14 mouse cellular contexts compared by ENCODE assay signal in genomic region chr11:5732401-5732800, GRCm38 (mm10). TPM values are rescaled to one million over a fixed set of nuclear protein-coding genes. Genes with fewer than 3 reads are reported as not detected.
DNase-seq lines count a peak whose midpoint lies in the region; ATAC-seq and TF ChIP-seq lines count a peak whose summit lies in the region.
"Had no signal": no experiment of that assay in that cellular context is flagged by ENCODE, and none has a peak within 500 bp of the region (broad histone marks: within the 10 kb centered on the region; RNA-seq: fewer than 3 reads in every experiment).

No protein-coding gene starts in this region.

- H3K4me1 ChIP-seq in hindbrain, embryonic 11.5 days (replicated peaks; ENCODE audit: control insufficient read depth, insufficient read depth, low read length), result no peaks in the 10 kb centered on the region
- H3K4me1 ChIP-seq in kidney, adult 2 months (ENCODE audit: control insufficient read depth, insufficient read depth, low read length), result peaks cover 13% of the 10 kb centered on the region

- H3ac ChIP-seq in myocyte (ENCODE audit: control insufficient read depth, insufficient read length), result no peak overlapping the region

- peaks cover 91% of the 10 kb centered on the region for H3K79me2 ChIP-seq in myocyte (ENCODE audit: control insufficient read depth, insufficient read depth)

- H3K27me3 ChIP-seq in hindbrain, embryonic 11.5 days (ENCODE audit: control insufficient read depth, insufficient read depth, low read length), result no peaks in the 10 kb centered on the region
- H3K27me3 ChIP-seq in myocyte (ENCODE audit: control insufficient read depth, insufficient read depth, insufficient read length), result no peaks in the 10 kb centered on the region
- no peaks in the 10 kb centered on the region for H3K27me3 ChIP-seq in kidney, adult 2 months (replicated peaks; ENCODE audit: control insufficient read depth, insufficient read depth, low read length)
- H3K27me3 ChIP-seq: lung, embryonic 15.5 days had no signal

- H3K36me3 ChIP-seq in hindbrain, embryonic 11.5 days (ENCODE audit: control insufficient read depth, insufficient read depth, low read length), result no peaks in the 10 kb centered on the region
- H3K36me3 ChIP-seq in myocyte (ENCODE audit: control insufficient read depth, insufficient read depth), result no peaks in the 10 kb centered on the region
- no peaks in the 10 kb centered on the region for H3K36me3 ChIP-seq in kidney, adult 2 months (ENCODE audit: control insufficient read depth, insufficient read depth, low read length)
- H3K36me3 ChIP-seq: lung, embryonic 15.5 days had no signal

- no peak for TF ChIP-seq CTCF in layer of hippocampus, adult 2 months (conservative IDR thresholded peaks at IDR 0.05)
- TF ChIP-seq CTCF in kidney, adult 2 months (conservative IDR thresholded peaks at IDR 0.05; ENCODE audit: insufficient read depth, insufficient read length, low read depth, low read length), result no peak

- H3K27ac ChIP-seq in layer of hippocampus, adult 2 months, result 0 out of 2 replicates have a peak overlapping the region, but pooled peaks have one; percentile 10
- H3K27ac ChIP-seq in hindbrain, embryonic 11.5 days (ENCODE audit: low read depth, low read length), result peak overlapping the region; percentile 33; the same call in 1 of the 2 replicates
- no peak overlapping the region for H3K27ac ChIP-seq in kidney, adult 2 months (ENCODE audit: insufficient read depth, low read depth, low read length)
- H3K27ac ChIP-seq: lung, embryonic 15.5 days had no signal

- no peak overlapping the region for H3K4me3 ChIP-seq in layer of hippocampus, adult 2 months
- no peak overlapping the region for H3K4me3 ChIP-seq in hindbrain, embryonic 11.5 days (ENCODE audit: low read depth, low read length)
- no peak overlapping the region for H3K4me3 ChIP-seq in myocyte
- no peak overlapping the region for H3K4me3 ChIP-seq in kidney, adult 2 months (ENCODE audit: insufficient read depth, low read depth, low read length)
- H3K4me3 ChIP-seq: lung, embryonic 15.5 days had no signal

- peak; percentile 6 for DNase-seq in adrenal gland, postnatal 14 days
- DNase-seq in adrenal gland, adult 8-10 months, result no peak
- DNase-seq in layer of hippocampus, adult 2 months (ENCODE audit: low spot score in 2 of 2), result no peak
- DNase-seq in layer of hippocampus, adult 18-20 months (ENCODE audit: low spot score in 2 of 2), result no peak
- no peak for DNase-seq in hindbrain, embryonic 11.5 days (ENCODE audit: low spot score)
- DNase-seq in kidney, adult 2 months, result no peak
- DNase-seq in right cerebral cortex, postnatal 36 days (ENCODE audit: low spot score in 2 of 2), result no peak
- DNase-seq: adrenal gland, postnatal 25 days; cerebellum, adult 11-12 months; forebrain, postnatal 0 days; kidney, adult 8-10 months; liver had no signal

- no peaks in the 10 kb centered on the region for H3K9me3 ChIP-seq in hindbrain, embryonic 11.5 days (ENCODE audit: control insufficient read depth, low read length)
- H3K9me3 ChIP-seq: lung, embryonic 15.5 days had no signal

- TF ChIP-seq POLR2A in myocyte (IDR thresholded peaks at IDR 0.05; ENCODE audit: insufficient read length, low read depth), result peak; percentile 21
- no peak for TF ChIP-seq POLR2A in kidney, adult 2 months (IDR thresholded peaks at IDR 0.05; ENCODE audit: low read depth, low read length)

- no peak overlapping the region for H3K4me2 ChIP-seq in hindbrain, embryonic 11.5 days (replicated peaks; ENCODE audit: low read depth, low read length)
- peak overlapping the region; percentile 37 for H3K4me2 ChIP-seq in myocyte (ENCODE audit: low read depth)
- H3K4me2 ChIP-seq: lung, embryonic 15.5 days had no signal

- ATAC-seq in hindbrain, embryonic 11.5 days (ENCODE audit: low FRiP score), result no peak
- ATAC-seq: forebrain, postnatal 0 days had no signal

- H3K9ac ChIP-seq in hindbrain, embryonic 11.5 days (ENCODE audit: low read depth, low read length), result no peak overlapping the region
- H3K9ac ChIP-seq: forebrain, postnatal 0 days; lung, embryonic 15.5 days had no signal

- WGBS in hindbrain, embryonic 11.5 days, result 80% methylated on average over 5 of the region's 5 CpGs
- 64% methylated on average over 5 of the region's 5 CpGs for WGBS in kidney, adult 2 months

TF ChIP-seq in myocyte, 11 proteins besides CTCF, POLR2A, EP300 and RAD21:
- TF ChIP-seq MYOG (IDR thresholded peaks at IDR 0.05; ENCODE audit: control insufficient read depth in 1 of 3, insufficient read depth in 1 of 3, insufficient read length in 2 of 3, low read depth in 2 of 3), result peak; percentile 96 to 98 (median 96)
- TF ChIP-seq REST (IDR thresholded peaks at IDR 0.05; ENCODE audit: insufficient read depth, insufficient read length), result no peak
- TF ChIP-seq POLR2AphosphoS2 (IDR thresholded peaks at IDR 0.05; ENCODE audit: insufficient read length, low read depth), result no peak
- no peak for TF ChIP-seq MAX (IDR thresholded peaks at IDR 0.05; ENCODE audit: low read depth)
- TF ChIP-seq TCF12 (IDR thresholded peaks at IDR 0.05; ENCODE audit: insufficient read depth, poor library complexity, severe bottlenecking), result peak; percentile 67
- peak; percentile 58 to 98 (median 96) for TF ChIP-seq MYOD1 (IDR thresholded peaks at IDR 0.05; ENCODE audit: control insufficient read depth in 1 of 3, insufficient read length in 2 of 3, low read depth in 2 of 3)
- no peak for TF ChIP-seq SRF (IDR thresholded peaks at IDR 0.05; ENCODE audit: control insufficient read depth, insufficient read length, low read depth)
- no peak for TF ChIP-seq E2F4 (IDR thresholded peaks at IDR 0.05; ENCODE audit: insufficient read depth)
- no peak for TF ChIP-seq USF1 (IDR thresholded peaks at IDR 0.05; ENCODE audit: low read depth)
- peak; percentile 88 for TF ChIP-seq TCF3 (IDR thresholded peaks at IDR 0.05; ENCODE audit: insufficient read length, low read depth)
- no peak for TF ChIP-seq CEBPB (IDR thresholded peaks at IDR 0.05; ENCODE audit: insufficient read depth, poor library complexity, severe bottlenecking)

RNA-seq across cellular contexts. Expression of gene Mrps24, which starts 16.9 kb away (rescaled TPM):
- total RNA-seq in adrenal gland, postnatal 14 days (2021), result 148 and 152 TPM in 2 replicates
- 100 to 1,000 TPM; 102 to 222 (median 154) TPM for total RNA-seq in adrenal gland, adult 8-10 months (2022)
- 10 to 100 TPM; 57.3 to 61.4 TPM for total RNA-seq in layer of hippocampus, adult 2 months (2021)
- total RNA-seq in layer of hippocampus, adult 18-20 months (2021), result 10 to 100 TPM; 65.6 to 69.6 TPM
- 164 and 170 TPM in 2 replicates for polyA plus RNA-seq in hindbrain, embryonic 11.5 days (2014; fragmentation: Nextera tagmentation; extraction: Ambion mirVana)
- 139 TPM for polyA plus RNA-seq in myocyte (2012; fragmentation: generic; extraction: Trizol)
- 272 and 323 TPM in 2 replicates for polyA plus RNA-seq in kidney, adult 2 months (2012; rRNA removed)

RNA-seq across cellular contexts. Expression of gene Urgcp, which starts 29.8 kb away (rescaled TPM):
- 56.0 and 56.9 TPM in 2 replicates for total RNA-seq in adrenal gland, postnatal 14 days (2021)
- total RNA-seq in adrenal gland, adult 8-10 months (2022), result 10 to 100 TPM; 63.6 to 83.8 (median 65.6) TPM
- 10 to 100 TPM; 65.3 to 67.2 TPM for total RNA-seq in layer of hippocampus, adult 2 months (2021)
- 10 to 100 TPM; 74.4 to 80.6 TPM for total RNA-seq in layer of hippocampus, adult 18-20 months (2021)
- 8.4 and 9.6 TPM in 2 replicates for polyA plus RNA-seq in hindbrain, embryonic 11.5 days (2014; fragmentation: Nextera tagmentation; extraction: Ambion mirVana)
- 21.3 TPM for polyA plus RNA-seq in myocyte (2012; fragmentation: generic; extraction: Trizol)
- 31.5 and 32.2 TPM in 2 replicates for polyA plus RNA-seq in kidney, adult 2 months (2012; rRNA removed)

RNA-seq across cellular contexts. Expression of gene Dbnl, which starts 55.9 kb away (rescaled TPM):
- total RNA-seq in adrenal gland, postnatal 14 days (2021), result 51.7 and 62.9 TPM in 2 replicates
- total RNA-seq in adrenal gland, adult 8-10 months (2022), result 10 to 100 TPM; 70.7 to 98.8 (median 74.0) TPM
- 10 to 100 TPM; 74.6 to 80.0 TPM for total RNA-seq in layer of hippocampus, adult 2 months (2021)
- total RNA-seq in layer of hippocampus, adult 18-20 months (2021), result 10 to 100 TPM; 76.9 to 81.5 TPM
- 141 and 144 TPM in 2 replicates for polyA plus RNA-seq in hindbrain, embryonic 11.5 days (2014; fragmentation: Nextera tagmentation; extraction: Ambion mirVana)
- polyA plus RNA-seq in myocyte (2012; fragmentation: generic; extraction: Trizol), result 71.0 TPM
- 49.6 and 52.5 TPM in 2 replicates for polyA plus RNA-seq in kidney, adult 2 months (2012; rRNA removed)
